Mouse (Mus musculus): ENCODE measurements around the gene Pard3b. TPM values are rescaled to one million over a fixed set of nuclear protein-coding genes. Genes with fewer than 3 reads are reported as not detected.

The Pard3b gene
- total RNA-seq, 2 experiments from 2014 or later = 3.2 to 3.4 TPM

DNA sequence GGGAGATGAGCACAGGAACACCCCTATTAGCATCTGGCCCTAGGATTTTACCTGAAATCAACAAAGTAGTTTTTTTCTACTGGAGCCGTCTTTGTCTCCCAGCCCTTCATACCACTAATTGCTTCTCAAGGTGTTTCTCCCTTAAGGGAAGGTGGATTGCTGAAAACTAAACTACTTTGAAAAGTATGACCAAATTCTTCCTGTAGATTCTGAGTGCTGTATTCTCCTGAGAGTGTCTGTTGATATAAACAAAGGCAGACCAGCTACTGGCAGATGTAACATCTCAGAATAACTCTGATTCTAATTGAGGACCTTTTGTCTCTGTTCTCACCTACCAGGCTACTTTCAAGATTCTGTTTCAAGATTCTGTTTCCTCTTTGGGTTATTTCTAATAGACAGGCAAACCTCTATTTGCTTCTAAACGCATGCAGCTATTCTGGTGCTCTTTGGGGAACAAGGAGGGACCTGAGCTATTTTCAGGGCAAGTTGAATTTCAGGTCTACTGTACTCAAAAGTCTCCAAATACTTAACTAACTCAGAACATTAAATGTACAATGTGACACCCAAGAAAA lies 563.1 kb downstream of the Pard3b start:
- no peak for DNase-seq (ENCODE audit: low spot score in 2 of 2)
- intact Hi-C loops (cut with DNase I) = no loop called here

DNA sequence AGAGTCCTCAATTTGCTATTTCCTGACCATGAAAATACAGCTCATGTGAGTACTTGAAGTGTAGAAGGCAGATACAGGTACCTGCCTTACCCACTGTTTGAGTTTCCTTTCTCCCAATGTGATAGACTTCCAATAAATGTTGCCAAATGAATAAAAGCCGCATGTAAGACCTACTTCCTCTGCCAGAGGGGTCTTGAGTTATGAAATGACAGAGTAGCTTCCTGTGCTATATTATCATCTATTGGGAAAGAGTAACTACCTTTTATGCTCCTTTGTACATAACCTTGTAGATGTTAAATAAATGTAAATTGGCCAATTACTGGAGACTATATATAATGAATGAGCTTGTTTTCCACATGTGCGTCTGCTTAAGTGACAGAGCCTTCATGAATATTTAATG lies 574.7 kb downstream of the Pard3b start:
- intact Hi-C loops (cut with DNase I) = no loop called here
- no peak for DNase-seq (ENCODE audit: low spot score in 2 of 2)

DNA sequence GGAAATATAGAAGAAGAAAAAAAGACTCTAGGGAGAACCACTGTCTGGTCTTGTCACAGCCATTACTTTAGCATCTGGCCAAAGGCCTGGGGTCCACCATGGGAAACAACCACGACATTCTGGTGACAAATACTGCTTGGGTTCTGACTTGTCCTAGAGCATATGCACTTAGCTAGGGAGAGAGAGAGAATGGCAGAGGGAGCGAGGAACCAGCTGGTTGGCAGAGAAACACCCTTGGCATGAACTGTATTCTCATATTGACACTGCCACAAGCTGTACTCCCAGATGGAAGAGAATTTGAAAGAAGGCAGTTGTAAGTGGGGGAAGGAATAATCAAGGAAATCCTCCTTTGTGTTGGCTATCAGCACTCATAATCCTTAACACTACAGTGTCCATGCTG lies 577.2 kb downstream of the Pard3b start:
- intact Hi-C loops (cut with DNase I) = no loop called here
- DNase-seq (ENCODE audit: low spot score in 2 of 2) = peak in 1 of 2 experiments; percentile 33

DNA sequence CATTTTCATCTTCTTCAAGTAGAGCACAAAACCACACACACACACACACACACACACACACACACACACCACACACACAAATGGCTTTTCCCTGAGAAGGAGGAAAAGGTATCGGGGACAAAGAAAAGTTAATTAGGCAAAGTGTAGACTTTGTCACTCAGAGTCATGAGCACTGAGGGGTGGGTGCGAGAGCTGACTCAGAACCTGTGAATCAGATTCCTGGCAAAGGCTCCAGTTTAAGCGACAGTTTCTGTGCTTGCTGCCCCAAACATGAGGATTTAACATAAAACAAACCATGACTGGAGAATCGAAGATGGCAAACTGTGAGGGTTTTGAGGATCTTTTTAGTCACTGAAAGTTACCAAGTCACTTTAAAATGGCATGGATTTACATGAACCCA lies 577.9 kb downstream of the Pard3b start:
- DNase-seq (ENCODE audit: low spot score in 2 of 2) = peak; percentile 13 to 67
- intact Hi-C loops (cut with DNase I) = no loop called here

DNA sequence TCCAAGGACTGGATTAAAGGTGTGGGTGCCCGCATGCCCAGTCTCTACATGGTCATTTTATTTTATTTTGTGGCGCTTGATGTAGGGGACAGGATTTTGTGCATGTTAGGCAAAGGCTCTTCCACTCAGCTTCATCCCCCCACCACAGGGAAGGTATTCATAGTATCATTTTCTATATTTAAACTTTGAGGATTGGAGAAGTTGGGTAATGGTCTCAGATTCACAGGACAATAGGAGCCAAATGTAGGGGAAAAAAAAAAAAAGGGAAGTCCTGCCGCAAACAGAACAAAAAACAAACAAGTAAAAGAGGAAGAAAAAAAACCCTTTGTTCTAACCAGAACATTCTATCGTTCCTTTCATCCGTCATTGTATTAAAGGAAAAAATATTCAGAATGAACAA lies 590.5 kb downstream of the Pard3b start:
- intact Hi-C loops (cut with DNase I) = no loop called here
- no peak for DNase-seq (ENCODE audit: low spot score in 2 of 2)

DNA sequence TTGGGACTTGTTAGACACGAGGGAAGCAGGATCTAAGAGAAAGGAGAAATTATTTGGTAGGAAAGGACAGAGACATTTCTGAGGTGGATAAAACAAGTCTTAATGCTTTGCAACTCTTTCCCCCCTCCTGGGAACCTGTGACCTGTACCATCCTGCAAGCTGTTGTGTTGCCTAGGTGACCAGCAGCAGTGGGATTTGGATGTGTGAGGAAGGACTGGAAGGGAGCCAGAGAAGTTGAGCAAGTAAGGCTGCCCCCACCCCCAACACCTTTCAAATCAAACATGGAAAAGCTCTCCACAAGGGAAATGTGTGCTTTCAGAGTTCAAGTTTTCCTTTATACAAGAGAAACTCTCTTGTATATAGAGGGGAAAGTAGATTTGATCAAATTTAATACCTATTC lies 595.4 kb downstream of the Pard3b start:
- DNase-seq (ENCODE audit: low spot score in 2 of 2) = no peak
- intact Hi-C loops (cut with DNase I) = no loop called here

DNA sequence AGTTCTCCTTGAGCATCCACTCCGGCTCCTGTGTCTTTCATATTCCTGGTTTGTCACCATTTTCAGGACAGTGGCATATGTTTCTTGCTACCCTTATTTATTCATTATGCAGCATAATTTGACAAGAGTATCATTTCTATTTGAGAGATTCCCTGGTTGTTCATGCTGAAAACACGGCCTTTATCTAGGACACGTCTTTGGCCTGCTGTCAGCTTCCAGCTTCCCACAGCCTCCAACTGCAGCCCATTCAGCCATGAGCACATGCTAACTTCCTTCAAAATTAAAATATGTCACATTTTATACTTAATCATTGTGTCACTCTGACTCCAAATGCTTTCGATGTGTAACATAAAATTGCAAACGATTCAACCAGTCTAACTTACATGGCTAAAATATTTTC lies 596.5 kb downstream of the Pard3b start:
- DNase-seq (ENCODE audit: low spot score in 2 of 2) = peak in 1 of 2 experiments; percentile 20
- intact Hi-C loops (cut with DNase I) = no loop called here

DNA sequence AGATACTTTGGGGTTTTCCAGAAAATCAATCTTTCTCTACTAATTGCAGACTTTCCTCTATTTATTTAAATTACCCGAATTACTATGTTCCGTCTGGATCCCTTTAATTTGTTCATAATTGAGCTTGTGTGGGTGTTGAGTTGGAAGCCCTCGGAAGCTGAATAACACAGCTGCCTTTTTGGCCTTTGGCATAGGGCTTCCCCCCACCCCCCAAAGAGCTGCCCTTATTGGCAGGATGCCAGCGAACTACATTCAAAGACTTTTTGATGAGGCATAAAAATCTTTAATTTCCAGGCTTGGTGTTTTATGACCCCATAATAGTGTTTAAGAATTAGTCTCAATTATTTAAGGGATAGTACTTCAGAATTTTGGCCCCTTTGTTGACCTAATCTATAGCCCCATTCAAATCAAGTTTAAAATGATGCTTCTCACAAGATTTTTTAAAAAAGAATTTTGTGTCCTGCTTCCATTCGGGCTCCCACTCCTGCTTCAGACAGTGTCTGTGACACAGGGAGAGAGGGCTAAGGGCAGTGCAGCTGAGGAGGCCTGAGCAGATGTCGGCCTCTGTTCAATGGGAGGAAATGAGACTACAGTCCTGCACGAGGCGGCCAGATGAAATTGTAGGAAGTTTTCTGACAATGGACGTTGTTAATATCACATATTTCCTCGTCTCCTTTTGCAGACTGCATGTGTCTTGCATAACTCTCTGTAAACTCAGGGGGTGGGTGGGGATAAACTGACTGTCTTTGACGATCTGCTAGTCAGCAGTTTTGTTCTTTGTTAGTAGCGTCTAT lies 605.8 kb downstream of the Pard3b start:
- DNase-seq (ENCODE audit: low spot score in 2 of 2) = no peak
- intact Hi-C loops (cut with DNase I) = no loop called here

DNA sequence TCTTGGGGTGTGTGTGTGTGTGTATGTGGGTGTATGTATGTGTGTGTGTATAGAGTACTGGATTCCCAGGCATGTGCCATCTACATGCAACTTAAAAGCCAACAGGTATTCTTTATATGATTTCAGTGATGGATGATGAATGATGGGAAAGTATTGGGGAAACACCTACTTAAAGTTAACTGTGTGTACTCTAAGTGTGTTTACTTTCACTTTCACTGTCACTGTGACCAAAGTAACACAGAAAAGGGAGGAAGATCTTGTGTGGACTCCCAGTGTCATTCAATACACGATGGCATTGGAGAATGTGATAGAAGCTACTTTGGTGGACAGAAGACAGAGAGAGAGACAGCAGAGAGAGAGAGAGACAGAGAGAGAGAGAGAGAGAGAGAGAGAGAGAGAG lies 613.8 kb downstream of the Pard3b start:
- intact Hi-C loops (cut with DNase I) = no loop called here
- no peak for DNase-seq (ENCODE audit: low spot score in 2 of 2)

DNA sequence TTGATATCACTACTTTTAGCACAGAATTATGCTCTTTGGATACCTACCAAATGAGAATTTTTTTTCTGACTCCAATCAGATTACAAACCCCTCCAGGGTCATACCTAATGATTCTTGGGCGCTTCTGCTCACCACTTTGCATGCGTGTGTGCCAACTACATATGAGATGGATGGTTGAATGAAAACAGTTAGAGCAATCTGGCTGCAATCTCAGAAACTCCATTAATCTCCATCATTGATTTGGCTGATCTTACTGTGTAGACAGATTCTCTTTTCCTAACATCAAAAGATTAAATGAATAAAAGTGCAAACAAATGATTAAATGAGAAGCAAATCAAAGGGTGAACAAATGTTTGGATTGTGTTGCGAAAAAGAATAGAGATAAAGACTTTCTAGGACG lies 615.7 kb downstream of the Pard3b start:
- DNase-seq (ENCODE audit: low spot score in 2 of 2) = no peak
- intact Hi-C loops (cut with DNase I) = no loop called here

DNA sequence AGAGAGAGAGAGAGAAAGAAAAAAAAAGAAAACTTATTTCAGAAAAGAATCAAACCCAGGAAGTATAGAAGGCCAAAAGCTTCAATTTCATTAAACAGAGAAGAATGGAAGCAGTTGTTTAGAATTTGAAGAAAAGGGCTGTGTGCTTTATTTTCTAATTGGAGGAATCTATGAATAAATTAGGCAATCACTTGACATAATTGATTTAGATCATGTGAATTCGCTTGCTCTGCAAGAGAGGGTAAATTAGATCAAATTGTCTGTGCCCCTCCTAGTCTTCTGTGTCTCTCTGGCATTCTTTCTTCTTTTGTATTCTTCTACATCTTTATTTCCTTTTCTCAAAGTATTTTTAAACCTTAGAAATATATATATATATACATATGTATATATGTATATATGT lies 616.3 kb downstream of the Pard3b start:
- DNase-seq (ENCODE audit: low spot score in 2 of 2) = no peak
- intact Hi-C loops (cut with DNase I) = no loop called here

DNA sequence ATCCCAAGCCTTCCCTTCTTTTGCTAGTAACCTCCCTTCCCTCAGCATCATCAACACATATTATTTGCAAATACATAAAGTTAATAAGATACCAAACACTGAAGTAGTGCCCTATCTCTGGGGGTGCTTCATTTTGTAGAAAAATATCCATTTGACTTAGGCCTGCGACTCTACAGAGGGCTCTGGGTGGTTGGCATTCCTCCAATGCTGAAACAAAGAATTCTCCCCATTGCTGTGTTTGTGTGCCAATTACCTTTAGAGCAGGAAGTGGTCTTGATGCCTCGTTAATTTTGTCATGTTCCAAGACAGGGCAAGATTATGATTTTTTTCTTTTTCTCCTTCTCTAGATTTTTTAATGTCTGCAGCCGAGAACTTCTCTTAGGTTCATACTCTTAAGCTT lies 637.8 kb downstream of the Pard3b start:
- intact Hi-C loops (cut with DNase I) = no loop called here
- DNase-seq (ENCODE audit: low spot score in 2 of 2) = no peak

DNA sequence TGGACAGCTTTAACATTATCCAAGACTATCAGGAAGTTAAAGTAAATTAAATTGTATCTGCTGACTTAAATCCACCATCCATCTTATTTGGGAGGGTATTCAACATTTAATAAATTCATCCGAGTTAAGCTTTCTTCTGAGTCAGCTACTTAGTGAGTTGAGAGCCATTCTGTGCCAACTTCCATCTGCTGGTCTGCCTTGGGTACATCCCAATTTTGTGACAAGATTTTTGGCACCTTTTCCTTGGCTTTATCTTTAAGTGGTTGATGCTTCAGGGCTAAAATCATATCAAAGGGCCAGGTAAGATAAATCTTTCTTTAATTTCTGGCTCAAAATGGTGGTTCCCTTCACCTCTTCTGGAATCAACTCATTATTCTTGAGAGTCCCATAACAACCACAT lies 640.0 kb downstream of the Pard3b start:
- DNase-seq (ENCODE audit: low spot score in 2 of 2) = no peak
- intact Hi-C loops (cut with DNase I) = no loop called here

DNA sequence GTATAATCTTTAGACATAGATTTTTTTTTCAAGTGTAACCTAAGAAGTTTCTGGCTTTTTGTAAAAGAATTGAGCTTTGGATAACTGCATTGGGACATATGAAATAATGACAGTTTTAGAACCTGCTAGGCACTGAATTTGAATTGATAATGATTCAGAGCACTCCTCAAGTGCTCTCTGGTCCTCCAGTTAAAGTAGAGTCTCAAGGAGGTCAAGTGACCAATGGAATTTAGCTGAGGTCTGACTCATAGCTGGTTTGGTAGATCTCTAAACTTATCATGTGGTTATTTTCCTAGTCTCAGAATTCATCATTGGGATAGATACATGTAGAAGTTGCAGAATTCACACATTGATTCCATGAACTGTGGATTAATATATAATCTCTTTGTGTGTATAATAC lies 642.0 kb downstream of the Pard3b start:
- intact Hi-C loops (cut with DNase I) = no loop called here
- no peak for DNase-seq (ENCODE audit: low spot score in 2 of 2)

DNA sequence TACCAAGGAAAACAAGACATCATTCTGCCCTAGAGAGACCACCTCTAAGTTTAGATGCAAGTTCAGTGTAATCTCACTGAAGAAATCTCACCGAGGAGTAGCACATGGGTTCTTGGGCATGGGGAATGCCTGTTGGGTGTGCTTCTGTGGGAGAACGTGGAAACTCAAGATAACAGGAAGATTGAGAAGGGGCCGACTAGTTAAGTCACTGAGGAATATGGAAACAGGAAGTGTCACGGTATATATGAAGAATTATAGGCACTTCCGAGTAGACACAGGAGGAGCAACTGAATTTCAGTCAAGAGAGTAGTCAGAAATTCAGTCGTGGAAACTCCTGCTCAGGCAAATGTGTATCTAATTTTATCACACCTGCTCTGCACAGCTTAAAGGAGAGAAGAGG lies 644.2 kb downstream of the Pard3b start:
- intact Hi-C loops (cut with DNase I) = no loop called here
- no peak for DNase-seq (ENCODE audit: low spot score in 2 of 2)

DNA sequence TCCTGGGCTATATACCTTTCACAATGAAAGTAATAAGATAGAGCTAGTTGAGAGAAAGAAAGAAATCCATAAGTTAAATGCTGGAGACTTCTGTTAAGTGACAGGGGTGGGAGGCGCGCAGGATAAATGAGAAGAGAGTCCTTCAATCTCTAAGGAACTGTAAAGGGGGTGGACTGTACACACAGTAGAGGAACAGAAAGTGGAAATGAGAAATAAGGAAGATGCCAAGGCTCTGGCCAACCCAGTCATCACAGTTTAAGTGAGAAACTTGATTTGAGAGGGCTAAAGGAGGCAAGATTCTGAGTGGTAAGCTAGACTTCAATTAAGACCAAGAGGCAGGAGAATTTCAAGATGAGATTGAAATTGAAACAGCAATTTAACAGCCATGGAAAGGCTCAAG lies 645.0 kb downstream of the Pard3b start:
- peak in 1 of 2 experiments; percentile 2 for DNase-seq (ENCODE audit: low spot score in 2 of 2)
- intact Hi-C loops (cut with DNase I) = no loop called here

DNA sequence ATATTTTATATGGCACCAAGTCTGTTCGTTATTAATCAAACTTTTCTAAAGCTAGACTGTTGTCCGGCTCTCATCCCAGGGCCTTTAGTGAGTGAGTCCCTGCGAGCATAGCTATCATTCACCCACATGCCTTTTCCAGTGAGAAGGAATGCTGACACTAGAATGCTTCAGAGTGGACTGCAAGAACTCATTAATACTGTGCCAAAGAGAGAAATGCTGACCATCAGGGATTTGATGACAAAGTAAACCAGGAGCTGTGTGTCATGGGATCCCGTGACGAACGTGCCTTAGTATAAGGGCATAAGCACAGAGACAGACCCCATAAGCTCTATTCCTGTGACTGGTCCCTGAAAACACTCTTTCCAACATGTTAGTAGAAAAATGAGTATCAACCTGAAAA lies 670.8 kb downstream of the Pard3b start:
- no peak for DNase-seq (ENCODE audit: low spot score in 2 of 2)
- intact Hi-C loops (cut with DNase I) = no loop called here

DNA sequence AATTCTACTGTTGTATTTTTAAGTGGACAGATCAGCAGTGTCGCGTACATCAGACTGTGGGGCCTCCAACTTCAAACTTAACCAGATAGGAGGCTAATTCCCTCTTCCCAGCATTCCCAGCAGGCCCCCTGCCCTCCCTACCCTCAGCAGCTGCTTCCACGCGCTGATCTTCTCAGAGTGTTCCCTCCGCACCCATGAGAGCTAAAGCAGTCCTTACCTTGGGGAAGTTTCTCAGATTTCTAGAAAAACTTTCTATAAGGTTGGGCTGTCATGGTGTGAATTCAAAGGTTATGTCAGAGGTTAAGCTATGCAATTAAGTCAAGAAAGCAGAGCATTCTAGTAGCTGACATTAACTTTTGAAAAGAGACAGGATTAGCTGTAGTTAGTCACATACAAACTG lies 686.6 kb downstream of the Pard3b start:
- DNase-seq (ENCODE audit: low spot score in 2 of 2) = no peak
- intact Hi-C loops (cut with DNase I) = no loop called here

DNA sequence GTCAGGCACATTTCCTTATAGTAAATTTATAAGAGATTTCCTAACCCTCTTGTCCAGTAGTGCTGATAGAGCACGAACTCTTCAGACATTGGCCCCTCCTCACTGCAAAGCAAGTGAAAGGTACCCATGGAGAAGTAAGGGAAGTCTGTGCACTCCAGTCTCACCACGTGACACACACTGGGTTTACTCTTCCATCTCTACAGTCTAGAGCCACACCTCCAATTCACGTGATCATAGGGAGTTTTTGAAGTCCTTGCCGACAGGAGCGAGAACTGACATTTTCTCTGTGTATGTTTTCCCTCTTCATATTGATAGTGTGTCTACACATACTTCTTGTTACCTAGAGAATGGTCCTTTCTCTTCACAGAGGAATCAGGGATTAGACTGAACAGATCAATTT lies 689.1 kb downstream of the Pard3b start:
- intact Hi-C loops (cut with DNase I) = no loop called here
- DNase-seq (ENCODE audit: low spot score in 2 of 2) = no peak

DNA sequence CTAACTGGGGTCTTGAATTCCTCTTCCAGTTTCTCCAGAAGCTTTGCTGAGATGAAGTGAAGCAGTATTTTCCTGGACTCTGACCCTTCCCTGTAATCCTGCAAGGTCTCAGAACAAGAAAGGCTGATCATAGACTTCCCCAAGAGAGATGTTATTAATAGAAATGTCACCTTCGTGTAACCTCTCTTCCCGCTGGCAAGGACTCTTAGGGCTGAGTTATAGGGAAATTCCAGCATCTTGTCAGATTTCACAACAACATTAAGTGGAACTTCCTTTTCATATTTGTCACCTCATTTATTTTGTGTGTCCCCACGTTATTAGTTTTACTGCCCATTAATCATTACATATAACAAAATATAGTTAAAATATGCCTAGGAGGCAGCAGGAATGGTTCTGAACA lies 690.2 kb downstream of the Pard3b start:
- intact Hi-C loops (cut with DNase I) = no loop called here
- DNase-seq (ENCODE audit: low spot score in 2 of 2) = no peak

DNA sequence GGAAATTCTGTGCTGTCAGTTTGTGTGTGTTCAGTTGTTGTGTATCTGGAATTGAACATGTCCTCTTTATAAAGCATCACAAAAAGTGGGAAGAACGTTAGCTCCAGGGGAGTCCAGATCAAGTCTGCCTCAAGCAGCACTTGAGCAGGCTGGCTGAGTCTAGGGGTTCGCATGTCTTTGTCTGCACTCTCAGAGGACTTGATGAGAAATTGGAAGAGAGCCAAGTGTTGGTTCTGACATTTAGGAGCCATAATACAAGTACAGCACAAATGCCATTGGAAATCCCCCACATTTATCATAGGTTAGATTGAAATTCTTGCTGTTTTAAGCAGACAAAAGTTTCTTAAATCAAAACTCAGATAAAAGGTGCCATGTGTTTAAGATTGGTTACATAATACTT lies 694.4 kb downstream of the Pard3b start:
- no peak for DNase-seq (ENCODE audit: low spot score in 2 of 2)

DNA sequence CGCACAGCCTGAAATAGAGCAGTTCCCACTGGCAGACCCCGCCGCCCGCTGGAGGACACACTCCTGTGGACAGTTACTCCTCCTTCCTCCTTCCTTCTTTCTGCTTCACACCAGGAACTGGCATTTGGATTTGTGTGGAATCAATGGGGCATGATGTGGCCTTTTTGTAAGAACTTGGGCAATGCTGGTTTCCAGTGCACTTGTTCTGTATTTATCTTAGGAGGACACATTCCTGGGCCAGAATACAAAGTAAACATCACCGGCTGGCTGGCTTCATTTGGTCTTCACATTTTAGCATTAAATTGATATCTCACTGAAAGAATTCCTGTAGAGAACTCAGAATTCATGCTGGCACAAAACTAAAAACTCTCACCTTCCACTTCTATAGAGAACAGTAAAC lies 695.6 kb downstream of the Pard3b start:
- intact Hi-C loops (cut with DNase I) = no loop called here

More for the DNA sequence above, 694.4 kb downstream of the Pard3b start:
- intact Hi-C loops (cut with DNase I) = no loop called here

More for the DNA sequence above, 695.6 kb downstream of the Pard3b start:
- no peak for DNase-seq (ENCODE audit: low spot score in 2 of 2)
